Mouse (Mus musculus) thymus, adult 18-20 months (tissue): ENCODE measurements around the gene Speg.
A peak's percentile ranks its signal among the peaks of the same experiment; 100 is the strongest.

Experiments used
- DNase-seq, 2 experiments: peaks; one replicate each; pipeline ENCODE4 v3.0.0; 2022; ENCODE audit warnings: mixed read lengths in 2 of 2

Gene Speg

DNA sequence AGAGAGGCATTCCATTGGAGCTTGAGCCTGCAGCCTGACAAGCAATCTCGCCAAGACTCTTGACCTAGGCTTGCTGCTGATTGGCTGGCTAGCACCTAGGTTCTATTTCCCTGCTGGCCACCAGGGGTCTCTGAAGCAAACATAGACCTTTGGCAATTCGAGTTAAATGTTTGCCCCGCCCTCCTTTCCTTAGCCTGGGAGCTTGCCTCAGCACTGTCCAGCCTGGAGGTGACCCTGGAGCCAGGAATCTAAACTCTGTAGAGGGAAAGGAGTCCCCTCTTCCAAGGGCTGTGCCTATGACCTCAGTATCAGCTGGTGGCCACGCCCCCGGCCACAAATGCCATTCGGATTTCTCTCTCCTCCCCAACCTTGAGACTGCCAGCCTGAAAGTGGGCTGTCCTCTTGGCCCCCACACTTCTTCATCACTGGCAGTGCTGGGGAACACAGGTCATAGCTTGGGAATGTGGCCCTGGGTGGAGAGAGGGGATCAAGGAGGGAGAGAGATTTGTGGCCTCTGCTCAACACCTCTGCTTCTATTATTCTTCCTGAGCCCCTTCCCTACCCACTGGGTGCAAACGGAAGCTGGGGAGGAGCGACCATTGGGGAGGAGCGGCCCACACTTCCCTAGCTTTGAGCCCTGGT lies 23.8 kb downstream of the Speg start:
- DNase-seq, result peak in 1 of 2 experiments; percentile 26

DNA sequence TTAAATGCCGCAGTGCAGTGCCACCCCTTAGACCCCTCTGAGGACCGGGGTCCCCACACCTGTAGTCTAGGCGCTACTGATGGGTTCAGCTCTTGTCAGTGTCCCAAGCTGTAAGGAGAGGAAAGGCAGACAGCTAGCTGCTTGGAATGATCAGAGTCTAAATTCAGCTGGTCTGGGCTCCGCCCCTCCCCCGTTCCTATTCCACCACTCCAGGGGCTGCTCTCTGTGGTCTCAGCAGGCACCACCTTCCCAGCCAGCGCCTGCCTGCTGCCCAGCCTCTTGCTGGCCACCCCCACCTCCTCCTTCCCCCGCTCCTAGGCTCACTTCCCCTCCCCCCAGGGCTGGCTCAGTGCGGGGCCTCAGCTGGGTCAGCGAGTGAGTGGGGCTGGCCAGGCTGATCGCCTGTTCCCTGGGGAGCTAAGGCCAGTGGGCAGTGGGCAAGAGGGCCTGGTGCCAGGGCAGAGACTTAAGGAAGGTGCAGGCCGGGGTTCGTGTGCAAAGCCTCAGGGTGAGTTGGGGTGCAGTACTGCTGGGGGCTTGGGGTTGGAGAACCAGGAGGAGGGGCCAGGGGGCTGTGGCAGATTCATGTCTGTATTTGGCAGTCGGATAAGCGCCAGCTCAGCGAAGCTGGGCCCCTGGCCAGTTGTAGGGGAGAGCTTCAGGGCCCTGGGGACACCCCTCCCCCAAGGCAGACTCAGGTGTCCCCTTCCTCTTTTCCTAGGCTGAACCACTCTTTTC lies 24.8 kb downstream of the Speg start:
- DNase-seq, result no peak

DNA sequence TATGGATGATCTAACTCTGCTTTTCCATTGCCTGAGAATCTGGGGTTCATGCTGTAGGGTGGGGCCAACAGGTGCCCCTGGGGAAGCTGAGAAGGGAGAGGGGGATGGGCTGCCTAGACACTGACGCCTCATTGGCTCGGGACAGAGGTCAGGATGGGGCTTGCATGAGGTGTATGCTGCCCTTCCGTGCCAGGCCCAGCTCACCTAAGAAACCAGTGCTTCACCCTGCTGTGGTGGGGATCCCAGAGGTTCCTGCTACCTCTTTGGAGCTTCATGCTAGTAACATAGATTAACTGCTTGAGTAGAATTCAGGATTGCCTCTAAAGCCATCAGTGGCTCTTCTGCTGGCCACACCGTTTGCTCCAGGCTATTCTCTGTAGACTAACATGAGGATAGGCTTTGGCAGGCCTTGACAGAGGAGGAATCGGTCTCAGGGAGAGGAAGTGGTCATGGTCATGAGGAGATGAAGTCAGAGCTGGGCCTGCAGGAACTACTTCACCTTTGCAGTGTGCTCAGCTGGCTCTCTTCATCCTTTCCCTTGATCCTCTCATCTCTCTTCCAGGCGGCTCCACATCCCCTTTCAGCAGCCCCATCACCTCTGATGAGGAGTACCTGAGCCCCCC lies 25.5 kb downstream of the Speg start:
- DNase-seq, result no peak

DNA sequence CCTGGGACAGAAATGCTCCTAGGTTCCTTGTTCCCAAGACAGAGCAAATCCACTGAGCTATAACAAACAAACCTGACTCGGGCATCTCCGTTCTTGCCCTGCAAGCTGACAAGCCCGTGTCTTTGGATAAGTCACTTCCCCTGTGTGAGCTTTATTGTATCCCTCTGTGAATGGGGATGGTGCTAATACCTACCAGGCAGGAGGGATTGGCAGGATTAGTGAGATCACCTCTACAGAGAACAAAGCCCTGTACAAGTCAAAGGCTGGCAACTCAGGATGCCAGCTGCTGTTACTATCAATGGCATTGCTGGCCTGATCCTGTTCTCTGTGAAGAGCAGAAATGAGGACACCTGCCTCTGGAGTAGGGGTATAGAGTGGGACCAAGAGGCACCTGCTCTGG lies 30.4 kb downstream of the Speg start:
- DNase-seq, result no peak

DNA sequence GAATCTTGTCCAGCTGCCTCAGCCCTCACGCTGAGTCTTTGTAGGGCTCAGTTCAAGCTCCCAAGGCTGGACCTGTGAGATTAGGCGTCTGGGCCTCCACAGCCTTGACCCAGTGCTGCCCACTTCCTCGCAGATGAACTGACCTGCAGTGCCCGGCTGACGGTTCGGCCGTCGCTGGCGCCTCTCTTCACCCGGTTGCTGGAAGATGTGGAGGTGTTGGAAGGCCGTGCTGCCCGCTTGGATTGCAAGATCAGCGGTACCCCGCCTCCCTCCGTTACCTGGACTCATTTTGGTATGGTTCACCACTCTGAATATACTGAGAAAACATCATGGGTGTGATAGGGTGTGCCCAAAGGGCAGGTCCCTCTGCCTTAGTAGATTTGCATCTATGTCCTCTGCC lies 31.1 kb downstream of the Speg start:
- no peak for DNase-seq

DNA sequence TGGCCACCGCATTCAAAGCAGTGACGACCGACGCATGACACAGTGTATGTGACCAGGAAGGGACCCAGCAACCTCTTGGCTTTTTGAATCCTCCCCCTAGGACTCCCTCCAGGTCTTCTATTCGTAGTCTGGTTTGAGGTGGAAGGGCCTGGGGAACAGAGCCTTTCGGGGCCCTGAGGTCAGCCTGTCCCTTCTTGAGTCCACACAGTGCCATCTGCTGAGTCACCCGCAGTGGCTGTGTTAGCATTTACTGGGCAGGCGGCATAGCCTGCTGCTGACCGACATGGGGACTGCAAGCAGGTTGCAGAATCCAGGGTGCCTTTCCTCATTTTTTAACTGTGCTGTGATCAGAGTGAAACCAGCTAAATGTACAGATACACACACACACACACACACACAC lies 32.0 kb downstream of the Speg start:
- DNase-seq, result no peak

DNA sequence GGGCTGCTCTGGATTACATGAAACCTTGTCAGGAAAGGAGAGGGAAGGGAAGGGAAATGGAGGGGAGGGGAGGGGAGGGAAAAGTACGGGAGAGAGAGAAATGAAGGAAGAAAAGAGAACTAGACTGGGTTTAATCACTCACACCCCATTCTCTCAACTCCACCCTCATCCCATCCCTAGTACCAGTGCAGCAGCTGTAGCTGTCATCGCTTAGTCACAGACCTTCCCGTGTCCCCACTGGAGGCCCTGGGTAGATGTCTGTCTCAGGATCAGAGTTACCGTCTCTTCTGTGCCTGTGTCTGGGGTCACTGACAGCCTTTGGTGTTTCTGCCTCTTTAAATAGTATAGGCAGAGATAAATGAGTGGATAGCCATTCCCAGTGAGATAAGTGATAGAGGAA lies 33.1 kb downstream of the Speg start:
- DNase-seq, result no peak

DNA sequence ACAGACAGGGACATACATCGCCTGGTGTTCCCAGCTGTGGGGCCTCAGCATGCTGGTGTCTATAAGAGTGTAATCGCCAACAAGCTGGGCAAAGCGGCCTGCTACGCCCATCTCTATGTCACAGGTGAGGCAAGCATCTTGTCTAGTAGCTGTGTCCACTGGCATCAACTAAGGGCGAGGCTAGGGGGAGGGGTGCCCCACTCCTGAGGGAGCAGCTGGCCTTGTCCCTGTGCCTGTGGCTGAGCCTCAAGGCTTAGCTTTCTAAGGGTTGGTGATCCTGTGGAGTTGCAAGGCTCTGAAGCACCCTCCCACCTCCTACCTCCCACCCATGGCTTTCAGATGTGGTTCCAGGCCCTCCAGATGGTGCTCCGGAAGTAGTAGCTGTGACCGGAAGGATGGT lies 34.9 kb downstream of the Speg start:
- DNase-seq, result no peak

DNA sequence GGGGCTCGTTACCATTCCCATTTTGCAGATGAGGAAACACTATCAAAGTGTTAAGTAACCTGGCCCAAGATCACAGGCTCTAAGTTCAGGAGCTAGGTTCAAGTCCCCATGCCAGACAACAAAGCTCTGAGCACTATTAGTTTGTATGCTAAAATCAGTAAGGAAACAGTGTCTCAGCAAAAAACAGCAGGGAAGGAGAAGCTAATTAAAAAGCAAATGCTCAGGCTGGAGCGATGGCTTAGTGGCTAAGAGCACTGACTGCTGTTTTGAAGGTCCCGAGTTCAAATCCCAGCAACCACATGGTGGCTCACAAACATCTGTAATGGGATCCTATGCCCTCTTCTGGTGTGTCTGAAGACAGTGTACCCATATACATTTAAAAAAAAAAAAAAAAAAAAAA lies 37.1 kb downstream of the Speg start:
- DNase-seq, result no peak

DNA sequence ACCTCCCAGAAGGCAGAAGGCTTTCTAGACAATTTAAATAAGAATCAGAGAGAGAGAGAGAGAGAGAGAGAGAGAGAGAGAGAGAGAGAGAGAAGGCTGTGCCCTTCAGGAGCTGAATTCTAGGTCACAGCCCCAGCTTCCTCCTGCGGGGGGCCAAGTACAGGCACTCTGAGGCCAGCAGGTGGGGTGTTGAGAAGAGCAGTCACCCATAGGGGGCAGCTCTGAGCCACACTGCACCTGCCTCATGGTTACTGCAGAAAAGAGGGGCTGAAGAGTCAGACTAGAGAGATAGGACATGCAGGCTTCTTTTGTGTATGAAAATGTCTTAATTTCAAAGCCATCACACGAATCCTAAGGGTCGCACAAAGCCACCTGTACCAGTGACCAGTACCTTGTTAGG lies 38.7 kb downstream of the Speg start:
- peak in 1 of 2 experiments; percentile 21 for DNase-seq

DNA sequence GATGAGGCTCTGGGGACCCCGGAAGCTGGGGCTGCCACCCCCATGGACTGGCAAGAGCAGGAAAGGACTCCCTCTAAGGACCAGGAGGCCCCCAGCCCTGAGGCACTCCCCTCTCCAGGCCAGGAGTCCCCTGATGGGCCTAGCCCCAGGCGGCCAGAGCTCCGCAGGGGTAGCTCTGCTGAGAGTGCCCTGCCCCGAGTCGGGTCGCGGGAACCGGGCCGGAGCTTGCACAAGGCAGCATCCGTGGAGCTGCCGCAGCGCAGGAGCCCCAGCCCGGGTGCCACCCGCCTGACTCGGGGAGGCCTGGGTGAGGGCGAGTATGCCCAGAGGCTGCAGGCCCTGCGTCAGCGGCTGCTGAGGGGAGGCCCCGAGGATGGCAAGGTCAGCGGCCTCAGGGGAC lies 46.7 kb downstream of the Speg start:
- DNase-seq, result no peak

DNA sequence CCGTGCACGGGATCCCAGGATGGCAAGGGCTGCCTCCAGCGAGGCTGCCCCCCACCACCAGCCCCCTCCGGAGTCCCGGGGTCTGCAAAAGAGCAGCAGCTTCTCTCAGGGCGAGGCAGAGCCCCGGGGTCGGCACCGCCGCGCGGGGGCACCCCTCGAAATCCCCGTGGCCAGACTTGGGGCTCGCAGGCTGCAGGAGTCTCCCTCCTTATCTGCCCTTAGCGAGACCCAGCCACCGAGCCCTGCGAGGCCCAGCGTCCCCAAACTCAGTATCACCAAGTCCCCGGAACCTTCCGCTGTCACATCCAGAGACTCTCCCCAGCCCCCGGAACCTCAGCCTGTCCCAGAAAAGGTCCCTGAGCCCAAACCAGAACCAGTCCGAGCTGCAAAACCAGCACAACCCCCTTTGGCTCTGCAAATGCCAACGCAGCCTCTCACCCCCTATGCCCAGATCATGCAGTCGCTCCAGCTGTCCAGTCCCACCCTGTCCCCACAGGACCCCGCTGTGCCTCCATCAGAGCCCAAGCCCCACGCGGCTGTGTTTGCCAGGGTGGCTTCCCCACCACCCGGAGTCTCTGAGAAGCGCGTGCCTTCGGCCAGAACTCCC lies 47.2 kb downstream of the Speg start:
- no peak for DNase-seq

DNA sequence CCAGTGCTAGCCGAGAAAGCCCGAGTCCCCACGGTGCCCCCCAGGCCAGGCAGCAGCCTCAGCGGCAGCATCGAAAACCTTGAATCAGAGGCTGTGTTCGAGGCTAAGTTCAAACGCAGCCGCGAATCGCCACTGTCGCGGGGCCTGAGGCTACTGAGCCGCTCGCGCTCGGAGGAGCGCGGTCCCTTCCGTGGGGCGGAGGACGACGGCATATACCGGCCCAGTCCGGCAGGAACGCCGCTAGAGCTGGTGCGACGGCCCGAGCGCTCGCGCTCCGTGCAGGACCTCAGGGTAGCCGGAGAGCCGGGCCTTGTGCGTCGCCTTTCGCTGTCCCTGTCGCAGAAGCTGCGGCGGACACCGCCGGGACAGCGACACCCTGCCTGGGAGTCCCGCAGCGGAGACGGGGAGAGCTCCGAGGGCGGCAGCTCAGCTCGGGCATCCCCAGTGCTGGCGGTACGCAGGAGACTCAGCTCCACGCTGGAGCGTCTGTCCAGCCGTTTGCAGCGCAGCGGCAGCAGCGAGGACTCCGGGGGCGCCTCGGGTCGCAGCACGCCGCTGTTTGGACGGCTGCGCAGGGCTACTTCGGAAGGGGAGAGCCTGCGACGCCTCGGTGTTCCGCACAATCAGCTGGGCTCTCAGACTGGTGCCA lies 47.9 kb downstream of the Speg start:
- no peak for DNase-seq

DNA sequence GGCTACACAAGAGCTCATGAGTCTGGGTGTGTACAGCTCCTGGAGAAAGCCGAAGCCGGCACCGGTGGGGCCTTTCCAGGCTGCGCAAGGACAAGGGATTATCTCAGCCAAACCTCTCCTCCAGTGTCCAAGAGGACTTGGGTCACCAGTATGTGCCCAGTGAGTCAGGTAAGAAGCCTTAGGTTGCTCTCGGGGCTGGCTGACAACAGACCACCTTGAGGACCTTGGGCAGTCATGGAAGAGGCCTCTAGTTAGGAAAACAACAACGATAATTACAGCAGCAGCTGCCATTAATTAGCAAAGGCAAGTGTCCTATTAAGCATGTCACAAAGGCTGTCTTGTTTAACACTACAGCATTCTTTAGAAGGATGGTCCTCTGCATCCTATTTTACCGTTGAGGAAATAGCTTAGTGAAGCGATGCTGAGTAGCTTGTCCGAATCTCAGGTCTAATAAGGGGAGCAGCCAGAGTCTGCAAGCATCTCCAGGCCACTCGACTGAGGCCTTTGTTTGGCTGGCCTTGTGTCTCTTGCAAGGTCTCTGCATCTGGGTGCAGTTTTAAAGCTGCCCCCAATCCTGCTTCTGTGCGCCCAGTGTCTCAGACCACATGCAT lies 48.8 kb downstream of the Speg start:
- no peak for DNase-seq

DNA sequence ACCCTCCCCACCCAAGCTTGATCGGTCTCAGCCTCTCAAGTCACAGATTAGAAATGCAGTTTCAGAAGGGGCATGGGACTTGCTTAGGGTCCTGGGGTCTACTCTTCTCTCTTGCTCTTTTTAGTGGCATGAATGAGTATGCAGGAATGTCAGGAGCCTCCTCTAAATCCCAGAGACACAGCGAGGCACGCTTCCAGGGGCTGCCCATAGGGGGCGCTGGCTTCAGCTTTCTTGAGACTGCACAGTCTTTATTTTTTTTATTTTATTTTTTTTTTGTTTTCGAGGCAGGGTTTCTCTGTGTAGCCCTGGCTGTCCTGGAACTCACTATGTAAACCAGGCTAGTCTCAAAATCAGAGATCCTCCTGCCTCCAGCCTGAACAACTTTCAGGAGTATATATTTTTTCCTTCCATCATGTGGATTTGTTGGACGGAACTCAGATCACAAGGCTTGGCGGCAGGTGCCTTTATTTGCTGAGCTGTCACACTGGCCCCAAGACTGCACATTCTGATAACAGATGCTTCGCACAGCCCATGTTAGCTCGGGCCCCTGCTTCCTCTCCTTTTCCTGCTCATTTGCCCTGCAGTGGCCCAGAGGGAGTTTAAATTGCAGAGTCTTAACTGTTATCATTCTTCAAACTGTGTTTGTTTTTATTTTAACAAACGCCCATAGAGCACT lies 50.8 kb downstream of the Speg start:
- no peak for DNase-seq

DNA sequence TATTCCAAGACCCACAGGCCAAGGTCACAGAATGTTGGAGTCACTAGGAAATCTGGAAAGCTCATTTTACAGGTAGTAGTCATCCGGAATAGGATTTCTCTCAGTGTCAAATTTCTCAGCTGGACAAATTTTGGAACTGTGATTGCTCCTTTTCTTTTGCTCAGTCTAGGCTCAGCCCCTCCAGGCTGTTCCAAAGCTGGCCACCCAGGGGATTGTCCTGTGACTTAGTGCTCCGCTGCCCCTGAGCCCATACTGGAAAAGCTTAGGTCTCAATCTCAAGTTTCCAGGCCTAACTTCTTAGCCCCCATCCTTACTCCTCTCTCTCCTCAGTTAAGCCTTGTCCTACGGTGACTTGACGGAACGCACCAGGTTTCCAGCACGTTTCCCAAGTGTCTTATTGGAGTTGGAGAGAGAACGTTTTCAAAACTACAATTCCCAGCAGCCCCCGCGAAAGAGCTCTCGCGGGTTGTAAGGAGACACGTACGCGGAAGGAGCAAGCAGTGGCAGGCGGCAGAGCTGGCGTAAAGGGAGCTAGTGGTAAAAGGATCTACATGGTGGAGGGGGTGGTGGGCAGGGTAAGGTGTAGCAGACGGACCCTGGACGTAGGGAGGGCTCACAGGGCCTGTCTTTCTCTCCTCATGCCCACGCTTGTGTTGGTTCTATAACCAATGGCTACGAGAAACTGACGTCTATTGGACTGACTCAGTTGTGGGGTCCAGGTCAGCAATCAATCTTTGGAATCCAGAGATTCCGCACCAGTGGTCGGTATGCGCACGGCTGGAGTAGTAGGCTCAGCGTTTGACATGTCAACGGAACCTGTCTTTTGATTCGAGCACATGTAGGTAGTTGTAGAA lies 60.6 kb downstream of the Speg start, which contains the start of gene Gmppa:
Gene Gmppa, plus strand, starts transcription at position 456 of the 854 bp plus-strand sequence.
- DNase-seq, result peak; percentile 61 to 65

DNA sequence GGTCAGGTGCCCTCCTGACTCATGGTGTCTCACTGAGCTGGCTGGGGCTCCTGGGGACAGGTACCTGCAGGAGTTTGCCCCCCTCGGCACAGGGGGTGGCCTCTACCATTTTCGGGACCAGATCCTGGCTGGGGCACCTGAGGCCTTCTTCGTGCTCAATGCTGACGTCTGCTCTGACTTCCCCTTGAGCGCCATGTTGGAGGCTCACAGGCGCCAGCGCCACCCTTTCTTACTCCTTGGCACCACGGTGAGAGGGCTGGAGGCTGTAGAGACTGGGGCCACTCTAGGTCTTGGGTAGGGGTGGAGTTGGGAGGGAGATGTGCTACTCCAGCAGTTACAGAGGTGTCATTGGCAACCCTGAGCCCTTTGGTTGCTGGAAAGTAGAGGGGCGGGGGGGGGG lies 63.7 kb downstream of the Speg start:
- DNase-seq, result no peak

DNA sequence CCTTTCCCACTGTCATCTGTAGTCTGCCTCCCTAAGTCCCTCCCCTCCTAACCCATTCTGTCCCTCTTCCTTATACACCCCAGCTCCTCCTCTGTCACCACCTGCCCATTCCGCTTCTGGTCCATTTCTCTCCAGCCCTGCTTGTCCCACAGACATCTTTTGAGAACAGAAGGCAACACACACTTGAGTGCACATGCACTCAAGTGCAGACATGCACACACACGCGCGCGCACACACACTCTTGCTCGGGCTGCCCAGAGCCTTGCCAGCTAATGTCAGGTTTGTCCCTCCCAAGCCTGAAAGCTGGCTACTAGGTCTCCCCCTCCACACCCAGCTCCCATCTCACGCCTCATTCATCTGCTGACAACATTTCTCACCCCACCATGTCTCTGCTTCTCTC lies 65.6 kb downstream of the Speg start:
- DNase-seq, result no peak

DNA sequence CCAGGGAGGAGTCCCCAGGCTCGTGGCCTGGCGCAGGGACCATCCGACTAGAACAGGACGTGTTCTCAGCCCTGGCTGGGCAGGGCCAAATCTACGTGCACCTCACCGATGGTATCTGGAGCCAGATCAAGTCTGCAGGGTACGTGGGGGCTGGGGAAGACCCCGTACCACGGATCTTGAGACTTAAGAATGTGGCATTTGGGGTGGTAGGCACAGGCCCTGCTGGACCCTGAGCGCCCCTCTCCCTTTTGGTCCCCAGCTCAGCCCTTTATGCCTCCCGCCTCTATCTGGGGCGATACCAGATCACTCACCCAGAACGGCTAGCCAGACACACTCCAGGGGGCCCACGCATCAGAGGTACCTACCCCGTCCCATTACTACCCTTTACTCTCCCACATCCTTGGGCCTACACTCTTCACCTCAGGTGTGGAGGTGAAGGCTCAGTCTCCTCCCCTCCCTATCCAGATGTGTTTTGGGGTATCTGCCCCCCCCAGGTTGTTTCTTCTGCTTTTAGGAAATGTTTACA lies 66.4 kb downstream of the Speg start:
- no peak for DNase-seq

DNA sequence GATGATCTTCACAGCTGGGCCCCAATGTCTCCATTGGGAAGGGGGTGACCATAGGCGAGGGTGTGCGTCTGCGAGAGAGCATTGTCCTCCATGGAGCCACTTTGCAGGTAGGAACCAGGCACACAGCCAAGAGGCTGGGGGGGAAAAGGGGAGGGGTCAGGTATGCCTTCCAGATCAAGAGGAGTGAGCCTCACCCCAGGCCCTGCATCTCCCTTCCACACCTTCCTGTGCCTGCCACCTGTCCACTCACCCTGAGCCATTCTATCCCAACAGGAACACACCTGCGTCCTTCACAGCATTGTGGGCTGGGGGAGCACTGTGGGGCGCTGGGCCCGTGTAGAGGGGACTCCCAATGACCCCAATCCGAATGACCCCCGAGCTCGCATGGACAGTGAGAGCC lies 67.1 kb downstream of the Speg start:
- no peak for DNase-seq

DNA sequence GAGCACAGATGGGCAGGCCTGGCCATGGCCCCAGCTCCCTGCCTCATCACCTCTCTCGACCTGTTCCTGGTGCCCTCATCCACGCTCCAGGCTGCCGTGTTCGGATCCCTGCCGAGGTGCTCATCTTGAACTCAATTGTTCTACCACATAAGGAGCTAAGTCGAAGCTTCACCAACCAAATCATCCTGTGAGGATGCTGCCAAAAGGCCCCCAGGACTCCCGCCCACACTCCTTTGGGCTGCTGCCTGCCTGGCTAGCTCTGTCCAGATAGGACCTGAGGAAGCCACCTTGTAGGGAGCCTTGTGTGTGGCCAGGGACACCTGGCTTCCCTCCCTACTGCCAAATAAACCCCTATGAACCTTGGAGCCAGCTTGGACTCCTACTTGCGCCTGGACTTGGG lies 67.7 kb downstream of the Speg start:
- no peak for DNase-seq
